ENCODE assay signal across 20 mouse cellular contexts in genomic region chr7:65345314-65345713, GRCm38 (mm10).
"Had no signal": no experiment of that assay in that cellular context is flagged by ENCODE, and none has a peak within 500 bp of the region (broad histone marks: within the 10 kb centered on the region; RNA-seq: fewer than 3 reads in every experiment).

No protein-coding gene starts in this region.

- DNase-seq: cerebellum, adult 9-10 months; cerebellum, adult 9-11 months; cerebellum, postnatal 10 days; cerebellum, postnatal 14 days; cerebellum, postnatal 25 days; cerebellum, postnatal 36 days; embryo, embryonic 11 days; forebrain, postnatal 0 days; gastrocnemius, adult 2 months; gastrocnemius, postnatal 10 days; gastrocnemius, postnatal 14 days; gastrocnemius, postnatal 25 days; gastrocnemius, postnatal 36 days; heart, adult 11 months; heart, adult 18-20 months; heart, adult 2 months had no signal

- ATAC-seq: forebrain, embryonic 13.5 days; forebrain, embryonic 14.5 days; forebrain, embryonic 15.5 days; forebrain, embryonic 16.5 days; forebrain, postnatal 0 days had no signal
